Mouse (Mus musculus): Measurements from ENCODE around the gene Gpr68.

DNA sequence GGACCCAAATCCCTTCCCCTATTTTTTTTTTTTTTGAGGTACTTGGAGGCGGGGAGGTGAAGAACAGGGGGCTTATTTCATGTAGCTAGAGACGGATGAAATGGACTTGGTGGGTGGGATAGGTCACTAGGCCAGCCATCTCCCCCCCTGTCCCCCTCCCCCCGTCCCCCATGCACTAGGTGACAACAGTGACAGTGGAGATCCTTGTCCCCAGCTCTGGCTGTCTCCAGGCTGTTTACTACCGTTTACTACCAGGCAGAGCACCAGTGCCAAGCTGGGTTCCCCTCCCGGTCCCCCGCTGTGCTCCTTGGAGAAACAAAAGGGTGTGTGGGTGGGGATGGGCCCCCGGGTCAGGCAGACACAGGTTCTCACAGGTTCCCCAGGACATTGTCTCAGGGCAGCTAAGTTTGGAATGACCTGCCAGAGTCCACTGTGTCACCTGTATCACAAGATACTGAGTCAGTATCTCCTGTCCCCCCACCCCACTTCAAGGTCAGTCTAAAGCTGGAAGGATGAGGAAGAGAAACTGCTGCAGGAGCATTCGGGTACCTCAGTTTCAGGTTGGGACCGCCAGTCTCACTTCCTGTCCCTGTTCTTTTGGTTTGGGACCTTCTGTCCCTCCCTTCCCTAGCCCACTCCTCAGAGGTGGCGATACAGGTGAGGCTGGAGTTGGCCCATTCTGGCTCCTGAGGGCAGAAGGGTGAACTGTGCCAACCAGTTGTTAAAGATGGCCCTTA lies 468 bp upstream of the Gpr68 start:
- no peak for TF ChIP-seq CTCF (IDR thresholded peaks at IDR 0.05; ENCODE audit: borderline replicate concordance, insufficient read depth, low read depth, low read length)
- no peak for TF ChIP-seq POLR2A (IDR thresholded peaks at IDR 0.05; ENCODE audit: borderline replicate concordance, insufficient read depth, low read length)

Measured in cerebellum, adult 2 months (tissue).